Mouse (Mus musculus) intestine, embryonic 14.5 days (tissue): ENCODE data around the gene Amn1. TPM values are rescaled to one million over a fixed set of nuclear protein-coding genes. Genes with fewer than 3 reads are reported as not detected.
A peak's percentile ranks its signal among the peaks of the same experiment; 100 is the strongest.
"Not testable (repeated sequence)": the region's sequence is repeated elsewhere in the genome, so short reads cannot be mapped to it uniquely, and the experiment has no call there.

Experiments used
- ATAC-seq: fragments of 200-750 bp; cut with Nextera tagmentation; replicated peaks from 2 replicates; pipeline ENCODE4 v1.8.0; 2017; ENCODE audit warnings: low read depth, moderate number of reproducible peaks, moderate TSS enrichment, moderate library complexity; ENCODE audit not compliant: low FRiP score, low TSS enrichment
- DNase-seq: peaks from one replicate; pipeline ENCODE4 v3.0.0-alpha.2; 2018; ENCODE audit warnings: low spot score
- H3K27ac ChIP-seq: fragments of 300-500 bp; sonication (generic); 2 replicates; pipeline ENCODE4 v1.5.1; 2014; ENCODE audit warnings: low read depth, mild to moderate bottlenecking, control low read depth
- H3K27me3 ChIP-seq: fragments of 300-500 bp; sonication (generic); replicated peaks from 2 replicates; pipeline ENCODE4 v1.6.1; 2014; ENCODE audit warnings: low read length, control low read depth; ENCODE audit not compliant: control insufficient read depth, insufficient read depth
- H3K36me3 ChIP-seq: fragments of 300-500 bp; sonication (generic); 2 replicates; pipeline ENCODE4 v1.6.1; 2014; ENCODE audit warnings: low read length, control low read depth; ENCODE audit not compliant: control insufficient read depth, insufficient read depth
- H3K4me1 ChIP-seq: fragments of 300-500 bp; sonication (generic); replicated peaks from 2 replicates; pipeline ENCODE4 v1.6.1; 2014; ENCODE audit warnings: low read length, control low read depth, mixed read lengths; ENCODE audit not compliant: control insufficient read depth, insufficient read depth
- H3K4me2 ChIP-seq: fragments of 300-500 bp; sonication (generic); 2 replicates; pipeline ENCODE4 v1.6.1; 2014; ENCODE audit warnings: low read length
- H3K4me3 ChIP-seq: fragments of 300-500 bp; sonication (generic); 2 replicates; pipeline ENCODE4 v1.5.1; 2014; ENCODE audit warnings: low read depth, low read length, control low read depth, mixed read lengths
- H3K9ac ChIP-seq: fragments of 300-500 bp; sonication (generic); 2 replicates; pipeline ENCODE4 v1.6.1; 2014; ENCODE audit warnings: mild to moderate bottlenecking, low read length
- H3K9me3 ChIP-seq: fragments of 300-500 bp; sonication (generic); 2 replicates; pipeline ENCODE4 v1.6.1; 2016; ENCODE audit warnings: low read length, control low read depth; ENCODE audit not compliant: control insufficient read depth
- WGBS: fragments of 180-500 bp; shearing (Covaris S2); extraction: QIAGEN DNeasy Blood & Tissue Kit; methylation state at CpG from one replicate; pipeline ENCODE4 v1.1.7; 2014; 5-methylcytosine and 5-hydroxymethylcytosine counted together
- polyA plus RNA-seq: library from polyadenylated mRNA; unstranded; fragments of >200 nt; fragmentation: Nextera tagmentation; extraction: Ambion mirVana; gene quantifications from 2 replicates; pipeline ENCODE4 v1.2.1, GENCODE M21; 2014

Gene Amn1
- polyA plus RNA-seq, 1 experiment from 2014 or later = 26.7 TPM

DNA sequence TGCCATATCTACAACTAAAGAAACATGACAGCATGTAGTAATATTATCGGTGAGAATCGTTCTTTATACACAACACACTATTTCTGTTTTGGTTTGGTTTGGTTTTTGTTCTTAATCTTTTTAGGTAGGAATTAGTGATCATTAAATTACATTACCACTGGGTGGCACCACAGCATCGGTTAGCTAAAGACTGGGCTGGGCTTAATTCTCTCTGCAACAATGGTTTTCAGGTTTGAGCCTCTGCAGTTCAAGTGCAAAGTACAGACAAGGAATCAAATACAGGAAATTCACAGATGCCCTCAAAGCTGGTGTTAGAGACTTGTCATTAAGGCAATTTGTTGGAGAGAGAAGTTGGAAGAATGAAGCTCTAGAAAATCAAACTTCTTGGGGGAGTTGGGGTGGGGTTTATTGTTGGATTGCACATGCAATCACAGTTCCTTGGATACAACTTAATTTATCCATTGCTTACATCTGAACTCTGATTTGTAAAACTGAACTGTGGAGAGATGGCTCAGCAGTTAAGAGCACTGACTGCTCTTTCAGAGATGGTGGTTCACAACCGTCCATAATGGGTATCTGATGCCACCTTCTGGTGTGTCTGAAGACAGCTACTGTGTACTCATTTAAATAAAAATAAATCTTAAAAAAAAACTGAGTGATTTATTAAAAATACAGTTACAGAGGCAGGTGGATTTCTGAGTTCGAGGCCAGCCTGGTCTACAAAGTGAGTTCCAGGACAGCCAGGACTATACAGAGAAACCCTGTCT, 56.0 kb downstream of the Amn1 start:
- H3K4me3 ChIP-seq = no peak overlapping the region
- ATAC-seq = peak; percentile 51
- peaks cover 7% of the 10 kb centered on the region for H3K4me1 ChIP-seq
- H3K9ac ChIP-seq = no peak overlapping the region
- 25% methylated on average over 5 of the region's 5 CpGs for WGBS
- H3K36me3 ChIP-seq = no peaks in the 10 kb centered on the region
- no peak overlapping the region for H3K27ac ChIP-seq
- no peaks in the 10 kb centered on the region for H3K9me3 ChIP-seq
- H3K4me2 ChIP-seq = no peak overlapping the region
- no peaks in the 10 kb centered on the region for H3K27me3 ChIP-seq
- peak; percentile 69 for DNase-seq

DNA sequence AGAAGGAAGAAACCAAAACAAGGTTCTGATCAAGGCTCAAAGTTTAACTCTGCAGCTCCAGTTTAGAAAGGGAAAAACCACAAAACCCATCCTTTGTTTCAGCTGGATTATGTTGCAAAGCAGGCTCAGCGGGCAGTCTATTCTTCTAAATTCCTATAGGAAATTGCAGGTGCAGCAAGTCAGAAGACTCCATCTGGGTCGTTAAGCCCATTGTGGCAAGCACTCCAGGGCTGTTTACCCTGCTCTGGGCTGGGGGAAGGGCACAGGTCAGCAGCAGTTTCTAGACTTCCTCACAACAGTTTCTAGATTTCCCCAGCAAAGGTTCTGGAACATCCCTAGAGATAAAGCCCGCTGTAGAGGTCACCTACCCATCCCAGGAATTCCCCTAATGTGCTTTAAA, 57.4 kb downstream of the Amn1 start:
- Histone ChIP-seq H3K27ac (no peak overlapping the region), H3K36me3 (no peaks in the 10 kb centered on the region), H3K4me3 (no peak overlapping the region), H3K4me2 (no peak overlapping the region), H3K4me1 (peaks cover 7% of the 10 kb centered on the region), H3K27me3 (no peaks in the 10 kb centered on the region), H3K9me3 (no peaks in the 10 kb centered on the region), H3K9ac (no peak overlapping the region)
- DNase-seq = no peak
- no peak for ATAC-seq
- WGBS = 41% methylated on average over 3 of the region's 3 CpGs

DNA sequence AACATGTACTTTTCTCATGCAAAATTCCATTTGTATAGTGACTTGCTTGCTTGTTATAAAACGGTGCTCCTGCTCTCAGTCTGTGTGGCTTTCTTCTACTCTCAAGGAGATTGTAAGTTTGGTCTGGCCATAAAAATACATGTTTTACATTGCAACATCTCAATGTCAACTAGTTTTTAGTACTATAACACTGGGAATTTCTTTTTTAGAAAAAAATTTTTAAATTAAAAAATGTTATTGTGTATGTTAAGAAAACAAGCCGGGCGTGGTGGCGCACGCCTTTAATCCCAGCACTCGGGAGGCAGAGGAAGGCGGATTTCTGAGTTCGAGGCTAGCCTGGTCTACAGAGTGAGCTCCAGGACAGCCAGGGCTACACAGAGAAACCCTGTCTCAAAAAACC, 58.6 kb downstream of the Amn1 start, which contains the start of gene Gm10203:
TSS of gene Gm10203 (plus strand) at position 301 of the 400 bp plus-strand sequence.
- not testable (repeated sequence) for ATAC-seq, DNase-seq, H3K9ac ChIP-seq, H3K9me3 ChIP-seq, H3K4me2 ChIP-seq, H3K27ac ChIP-seq, H3K27me3 ChIP-seq, H3K36me3 ChIP-seq, H3K4me1 ChIP-seq, H3K4me3 ChIP-seq
- WGBS = 84% methylated on average over 8 of the region's 8 CpGs

DNA sequence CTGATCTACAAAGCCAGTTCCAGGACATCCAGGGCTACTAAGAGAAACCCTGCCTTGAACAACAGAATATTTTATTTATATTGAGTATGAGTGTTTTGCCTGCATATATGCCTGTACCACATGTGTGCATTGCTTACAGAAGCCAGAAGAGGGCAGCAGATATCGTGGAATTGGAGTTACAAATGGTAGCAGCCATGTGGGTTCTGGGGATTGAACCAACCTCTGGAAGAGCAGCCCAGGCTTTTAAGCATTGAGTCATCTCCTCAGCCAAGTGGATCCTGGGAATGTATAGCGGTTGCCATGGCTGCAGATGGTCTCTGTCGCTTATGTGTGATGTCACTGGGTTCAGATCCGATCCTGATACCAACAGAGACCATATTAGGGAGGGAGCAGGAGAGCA, 61.8 kb downstream of the Amn1 start:
- H3K9me3 ChIP-seq = no peaks in the 10 kb centered on the region
- no peak overlapping the region for H3K4me3 ChIP-seq
- no peak overlapping the region for H3K4me2 ChIP-seq
- DNase-seq = no peak
- no peaks in the 10 kb centered on the region for H3K4me1 ChIP-seq
- no peak for ATAC-seq
- H3K27ac ChIP-seq = no peak overlapping the region
- no peak overlapping the region for H3K9ac ChIP-seq
- 70% methylated on average over 4 of the region's 4 CpGs for WGBS
- no peaks in the 10 kb centered on the region for H3K27me3 ChIP-seq
- H3K36me3 ChIP-seq = no peaks in the 10 kb centered on the region

DNA sequence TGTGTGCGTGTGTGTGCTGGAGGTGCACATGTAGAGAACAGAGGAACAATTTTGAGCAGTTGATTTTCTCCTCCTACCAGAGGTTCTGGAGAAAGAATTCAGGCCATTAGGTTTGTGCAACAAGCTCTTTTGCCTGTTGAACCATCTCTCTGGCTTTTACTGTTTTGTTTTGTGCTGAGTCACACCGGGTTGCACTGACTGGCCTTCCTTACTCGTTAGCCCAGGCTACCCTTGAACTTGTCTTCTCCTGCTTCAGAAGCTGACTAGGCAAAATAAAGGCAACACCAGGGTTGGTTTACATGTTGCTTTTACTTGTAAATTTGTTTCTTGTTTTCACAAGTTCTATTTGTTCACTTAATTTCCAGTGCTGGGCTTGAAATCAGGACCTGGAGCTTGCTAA, 65.5 kb downstream of the Amn1 start:
- Histone ChIP-seq H3K36me3 (no peaks in the 10 kb centered on the region), H3K27ac (no peak overlapping the region), H3K4me2 (no peak overlapping the region), H3K9ac (no peak overlapping the region), H3K4me3 (no peak overlapping the region), H3K9me3 (no peaks in the 10 kb centered on the region), H3K27me3 (no peaks in the 10 kb centered on the region), H3K4me1 (no peaks in the 10 kb centered on the region; the same call in 1 of the 2 replicates)
- ATAC-seq (no peak), DNase-seq (no peak)
- 72% methylated on average over 3 of the region's 3 CpGs for WGBS

DNA sequence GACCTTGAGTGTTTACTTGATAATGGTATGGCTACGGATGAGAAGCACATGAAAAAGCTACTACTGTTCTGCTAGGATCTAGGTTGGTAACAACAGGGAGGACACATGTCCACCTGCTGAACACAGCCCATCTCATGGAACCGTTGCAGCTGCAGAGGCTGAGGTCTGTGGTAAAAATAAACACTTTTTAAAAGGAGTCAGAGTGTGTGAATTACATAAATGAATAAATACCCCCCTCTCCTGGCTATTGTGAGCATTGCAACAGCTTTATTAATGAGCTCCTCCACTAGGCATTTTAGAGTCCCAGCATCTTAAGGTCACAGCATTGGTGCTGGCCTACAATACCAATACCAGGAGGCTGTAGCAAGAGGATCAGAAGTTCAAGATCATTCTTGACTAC, 68.7 kb downstream of the Amn1 start:
- H3K27me3 ChIP-seq = no peaks in the 10 kb centered on the region
- H3K36me3 ChIP-seq = no peaks in the 10 kb centered on the region
- H3K9me3 ChIP-seq = no peaks in the 10 kb centered on the region
- no peaks in the 10 kb centered on the region; the same call in 1 of the 2 replicates for H3K4me1 ChIP-seq
- peak; percentile 74 for DNase-seq
- no peak overlapping the region for H3K9ac ChIP-seq
- peak overlapping the region; percentile 33; the same call in 1 of the 2 replicates for H3K27ac ChIP-seq
- WGBS = 24% methylated on average over 2 of the region's 2 CpGs
- H3K4me2 ChIP-seq = no peak overlapping the region
- no peak overlapping the region for H3K4me3 ChIP-seq
- ATAC-seq = peak; percentile 50; the same call in 1 of the 2 replicates

DNA sequence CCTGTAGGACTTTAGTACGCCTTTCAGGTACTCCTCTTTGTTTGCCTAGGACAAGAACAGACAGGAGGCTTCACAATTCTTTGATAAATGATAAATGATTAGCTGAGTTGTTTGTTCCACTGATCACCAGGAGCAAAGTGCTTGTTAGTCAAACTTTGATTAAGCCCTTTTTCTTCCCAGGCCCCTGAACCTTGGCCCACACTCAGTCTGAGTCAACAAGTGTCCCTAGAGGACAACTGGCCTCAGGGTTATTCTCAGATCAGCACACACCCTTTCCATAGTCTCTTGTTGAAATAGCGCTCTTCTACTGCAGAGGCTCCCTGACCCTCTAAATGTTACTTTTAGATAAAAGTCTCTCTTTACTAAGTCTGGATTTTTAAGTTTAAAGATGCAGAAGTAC, 69.6 kb downstream of the Amn1 start:
- H3K27me3 ChIP-seq = no peaks in the 10 kb centered on the region
- peak overlapping the region; percentile 38; the same call in 1 of the 2 replicates for H3K27ac ChIP-seq
- ATAC-seq (peak; percentile 83), DNase-seq (no peak)
- no peaks in the 10 kb centered on the region; the same call in 1 of the 2 replicates for H3K4me1 ChIP-seq
- H3K4me2 ChIP-seq = 0 out of 2 replicates have a peak overlapping the region, but pooled peaks have one; percentile 8
- WGBS = 50% methylated on average over 2 of the region's 2 CpGs
- no peak overlapping the region for H3K9ac ChIP-seq
- no peaks in the 10 kb centered on the region for H3K36me3 ChIP-seq
- no peak overlapping the region for H3K4me3 ChIP-seq
- H3K9me3 ChIP-seq = no peaks in the 10 kb centered on the region

DNA sequence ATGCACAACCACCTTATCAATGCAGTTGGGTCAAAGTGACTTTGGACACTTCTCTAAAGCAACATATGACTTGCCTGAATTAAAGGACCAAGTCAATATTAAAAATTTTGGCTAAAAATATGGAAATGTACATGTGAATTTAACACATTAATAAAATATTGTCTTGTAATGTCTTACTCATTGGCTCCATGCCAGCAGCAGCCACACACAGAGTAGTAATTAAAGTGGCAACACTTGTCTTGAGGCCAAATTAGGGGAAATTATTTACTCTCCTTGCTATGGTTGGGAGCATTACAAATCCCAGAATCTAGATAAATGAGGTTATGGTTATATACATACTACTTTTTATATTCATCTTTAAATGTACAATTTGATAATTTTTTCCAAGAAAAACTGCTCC, 71.5 kb downstream of the Amn1 start:
- no peak for ATAC-seq

DNA sequence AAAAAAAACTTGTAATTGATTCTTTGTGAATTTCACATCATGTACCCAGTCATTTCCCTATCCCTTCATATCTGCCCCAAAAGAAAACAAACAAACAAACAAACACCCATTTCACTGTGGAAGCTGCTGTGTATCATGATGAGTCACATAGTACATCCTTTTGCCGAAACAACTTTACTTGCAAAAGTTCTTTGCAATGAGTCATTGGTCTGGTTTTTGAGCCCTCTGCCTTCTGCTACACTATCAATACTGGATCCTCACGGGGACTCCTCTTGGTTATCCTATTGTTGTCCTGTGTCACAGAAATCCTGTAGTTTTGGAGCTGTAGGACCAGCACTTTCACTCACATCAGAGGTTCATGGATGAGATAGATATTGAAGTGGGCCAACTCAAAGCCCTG, 79.6 kb downstream of the Amn1 start:
- no peak for ATAC-seq
- H3K27me3 ChIP-seq = no peaks in the 10 kb centered on the region
- no peaks in the 10 kb centered on the region for H3K9me3 ChIP-seq
- H3K9ac ChIP-seq = no peak overlapping the region
- no peak for DNase-seq
- no peaks in the 10 kb centered on the region for H3K36me3 ChIP-seq
- WGBS = 83% methylated on average over 2 of the region's 2 CpGs
- no peak overlapping the region for H3K27ac ChIP-seq
- no peak overlapping the region for H3K4me2 ChIP-seq
- H3K4me1 ChIP-seq = no peaks in the 10 kb centered on the region
- H3K4me3 ChIP-seq = no peak overlapping the region

More for the DNA sequence above, 71.5 kb downstream of the Amn1 start:
- Histone ChIP-seq H3K4me3 (no peak overlapping the region), H3K27ac (no peak overlapping the region), H3K36me3 (no peaks in the 10 kb centered on the region), H3K27me3 (no peaks in the 10 kb centered on the region), H3K9me3 (no peaks in the 10 kb centered on the region), H3K4me1 (no peaks in the 10 kb centered on the region; the same call in 1 of the 2 replicates), H3K4me2 (no peak overlapping the region), H3K9ac (no peak overlapping the region)
- no peak for DNase-seq
